Mouse (Mus musculus) kidney, postnatal 25 days (tissue): ENCODE measurements around the gene Zfp511.
A peak's percentile ranks its signal among the peaks of the same experiment; 100 is the strongest.

Experiments
- DNase-seq, 2 experiments: peaks; one replicate each; pipeline ENCODE4 v3.0.0; 2021; ENCODE audit warnings: mixed read lengths in 2 of 2

Gene Zfp511

DNA sequence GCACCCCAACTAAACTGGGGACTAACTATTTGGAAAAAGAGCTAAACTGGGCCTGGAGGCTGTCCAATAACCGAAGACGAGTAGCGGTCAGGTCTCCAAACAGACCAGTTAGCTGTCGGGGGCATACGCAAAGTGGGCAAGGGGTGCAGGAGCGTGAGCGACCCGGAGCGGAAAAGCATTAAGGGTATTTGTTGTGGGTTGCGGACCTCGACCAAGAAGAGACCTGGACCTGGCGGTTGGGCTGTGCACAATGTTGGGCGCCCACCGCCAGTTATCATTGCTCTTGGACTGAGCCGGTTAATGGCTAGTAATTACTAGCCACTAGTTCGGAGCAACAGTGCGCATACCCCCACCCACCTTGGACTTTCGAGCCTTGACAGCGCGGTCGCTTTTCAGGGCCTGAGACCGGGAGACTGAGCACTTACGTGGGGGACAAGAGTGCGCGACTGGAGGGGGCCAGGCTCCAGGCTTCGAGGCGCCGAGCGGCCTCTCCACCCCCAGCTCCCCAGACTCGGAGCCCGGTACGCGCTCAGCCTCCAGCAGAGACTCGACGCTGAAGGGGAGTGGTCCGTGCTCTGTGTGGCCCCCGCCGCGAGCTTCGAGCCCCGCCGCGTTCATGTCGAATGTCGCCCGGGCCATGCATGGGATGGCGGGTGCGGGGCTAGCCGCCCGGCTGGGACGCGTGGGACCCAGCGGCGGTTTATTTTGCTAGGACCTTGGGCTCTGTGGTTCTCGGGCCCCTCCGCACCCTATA is 12.3 kb downstream of the Zfp511 start, which contains the start of gene Msx3:
Gene Msx3, minus strand, starts transcription at position 729 of the 754 bp plus-strand sequence.
- DNase-seq, result no peak

DNA sequence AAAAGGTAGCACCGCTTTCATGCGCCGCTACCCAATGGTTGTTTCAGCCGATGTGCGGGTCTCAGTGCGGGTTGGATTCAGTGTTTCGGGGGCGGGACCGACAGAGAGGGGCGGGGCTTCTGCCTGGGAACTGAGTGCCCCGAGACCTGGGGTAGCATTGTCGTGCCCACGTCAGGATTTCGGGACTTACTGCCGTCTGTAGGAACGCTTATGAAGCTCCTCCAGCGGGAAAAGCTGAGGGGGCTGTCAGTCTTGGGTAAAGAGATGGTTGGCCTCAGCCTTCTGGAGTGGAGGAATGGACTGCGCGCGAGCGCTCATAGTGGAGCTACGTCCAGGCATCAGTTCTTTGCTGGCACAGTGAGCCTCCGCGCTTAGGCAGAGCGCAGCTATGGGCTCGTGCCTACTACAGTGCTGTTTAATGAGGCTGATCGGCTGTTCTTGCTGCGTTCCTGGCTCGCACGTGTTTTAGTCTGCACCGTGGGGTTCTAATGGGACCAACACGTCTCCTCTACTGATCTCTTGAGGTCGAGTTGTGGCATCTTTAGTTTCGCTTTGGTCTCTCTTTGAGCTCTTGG is 13.0 kb downstream of the Zfp511 start:
- peak; percentile 37 to 49 for DNase-seq

DNA sequence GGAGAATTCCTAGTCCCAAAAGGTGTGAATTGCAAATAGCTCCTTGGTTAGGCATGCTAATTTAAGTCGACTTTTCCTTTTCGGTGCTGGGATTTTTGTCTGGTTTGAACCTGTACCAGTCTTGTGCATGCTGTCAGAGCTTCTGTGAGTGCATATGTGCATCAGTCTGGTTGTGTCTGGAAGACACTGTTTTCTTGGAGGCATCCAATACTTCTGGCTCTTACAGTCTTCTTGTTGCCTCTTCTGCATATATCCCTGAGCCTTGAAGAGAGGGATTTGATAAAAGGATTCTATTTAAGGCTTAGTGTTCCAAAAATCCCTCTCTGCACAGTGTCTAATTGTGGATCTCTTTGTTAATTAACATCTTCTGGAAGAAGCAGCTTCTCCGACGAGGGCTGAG is 17.9 kb downstream of the Zfp511 start:
- no peak for DNase-seq

DNA sequence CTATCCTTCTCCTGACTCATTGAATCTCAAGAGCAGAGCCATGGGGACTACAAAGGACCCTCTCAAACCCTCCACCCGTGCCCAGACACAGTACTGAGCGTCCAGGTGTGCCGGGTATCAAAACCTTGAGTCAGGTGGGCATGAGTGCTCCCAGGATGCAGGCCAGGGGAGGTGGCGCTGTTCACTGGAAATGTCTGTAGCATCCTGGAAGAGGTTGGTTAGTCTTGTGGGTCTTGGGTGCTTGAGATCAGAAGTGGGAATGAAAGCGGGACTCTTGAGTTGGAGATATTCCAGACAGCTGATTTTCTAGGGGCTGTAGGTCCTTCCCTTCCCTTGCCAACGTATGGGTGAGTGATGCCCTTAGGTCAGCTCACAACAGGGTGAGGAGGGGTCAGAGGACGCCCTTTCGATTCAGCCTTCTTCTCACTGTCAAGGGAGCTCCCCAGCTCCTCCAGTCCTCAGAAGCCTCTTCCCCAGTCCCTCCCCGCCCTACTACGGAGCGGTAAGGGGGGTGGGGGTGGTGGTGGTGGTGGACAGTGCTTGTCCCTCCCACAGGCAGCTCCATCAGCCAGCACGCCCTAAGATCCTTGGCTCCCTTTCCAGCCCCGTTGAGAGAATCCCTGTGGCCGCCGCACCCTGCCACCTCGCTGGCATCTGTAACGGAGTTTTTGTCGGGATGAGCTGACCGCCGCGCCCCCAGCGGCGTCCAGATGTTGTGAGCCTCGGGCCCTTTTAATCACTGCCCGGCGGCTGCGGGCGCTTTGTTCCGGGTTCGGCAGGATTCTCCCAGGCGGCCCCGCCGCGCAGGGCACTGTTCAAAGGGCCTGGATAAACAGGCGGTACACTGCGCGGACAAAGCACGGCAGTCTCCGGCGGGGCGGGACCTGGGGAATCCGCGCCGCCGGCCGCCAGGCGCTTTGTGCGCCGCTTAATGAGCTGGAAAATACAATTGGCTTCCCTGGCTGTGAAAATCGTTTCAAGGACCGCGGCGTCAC is 21.5 kb downstream of the Zfp511 start:
- DNase-seq, result peak; percentile 54 to 62

DNA sequence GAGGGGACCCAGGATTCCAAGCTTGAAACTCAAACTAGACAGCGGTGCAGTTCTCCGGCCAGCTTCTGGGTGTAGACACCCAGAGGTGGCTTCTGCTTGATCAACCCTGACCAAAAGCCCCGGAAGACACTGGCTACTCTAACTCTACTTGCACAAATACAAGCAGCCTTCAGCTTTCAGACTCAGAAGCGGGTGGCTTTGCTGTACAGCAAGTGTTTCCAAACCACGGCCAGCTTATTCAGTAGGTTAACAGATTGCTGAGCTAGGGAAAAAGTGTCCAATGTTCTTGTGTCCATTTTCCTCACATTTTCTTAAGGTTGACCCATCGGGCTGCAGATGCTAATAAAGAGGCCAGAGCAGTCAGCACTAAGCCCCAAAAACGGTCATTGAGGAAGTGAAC is 22.3 kb downstream of the Zfp511 start:
- no peak for DNase-seq

DNA sequence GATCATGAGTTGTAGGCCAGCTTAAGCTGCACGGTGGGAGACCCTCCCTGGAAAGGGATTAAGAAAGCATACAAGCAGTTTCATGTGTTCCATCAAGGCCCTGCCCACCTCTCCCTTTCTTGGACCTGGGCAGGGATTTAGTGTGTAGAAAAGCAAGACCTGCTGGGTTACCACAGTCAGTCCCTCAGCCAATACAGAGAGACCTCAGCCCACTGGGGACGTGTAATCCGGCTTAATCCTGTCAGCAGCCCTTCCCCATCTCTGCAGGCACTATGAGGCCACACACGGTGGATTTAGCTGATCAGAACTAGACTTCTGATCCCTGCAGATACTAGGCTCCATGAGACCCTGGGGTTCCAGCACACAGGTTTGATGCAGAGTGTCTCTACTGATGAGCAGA is 23.4 kb downstream of the Zfp511 start:
- no peak for DNase-seq

DNA sequence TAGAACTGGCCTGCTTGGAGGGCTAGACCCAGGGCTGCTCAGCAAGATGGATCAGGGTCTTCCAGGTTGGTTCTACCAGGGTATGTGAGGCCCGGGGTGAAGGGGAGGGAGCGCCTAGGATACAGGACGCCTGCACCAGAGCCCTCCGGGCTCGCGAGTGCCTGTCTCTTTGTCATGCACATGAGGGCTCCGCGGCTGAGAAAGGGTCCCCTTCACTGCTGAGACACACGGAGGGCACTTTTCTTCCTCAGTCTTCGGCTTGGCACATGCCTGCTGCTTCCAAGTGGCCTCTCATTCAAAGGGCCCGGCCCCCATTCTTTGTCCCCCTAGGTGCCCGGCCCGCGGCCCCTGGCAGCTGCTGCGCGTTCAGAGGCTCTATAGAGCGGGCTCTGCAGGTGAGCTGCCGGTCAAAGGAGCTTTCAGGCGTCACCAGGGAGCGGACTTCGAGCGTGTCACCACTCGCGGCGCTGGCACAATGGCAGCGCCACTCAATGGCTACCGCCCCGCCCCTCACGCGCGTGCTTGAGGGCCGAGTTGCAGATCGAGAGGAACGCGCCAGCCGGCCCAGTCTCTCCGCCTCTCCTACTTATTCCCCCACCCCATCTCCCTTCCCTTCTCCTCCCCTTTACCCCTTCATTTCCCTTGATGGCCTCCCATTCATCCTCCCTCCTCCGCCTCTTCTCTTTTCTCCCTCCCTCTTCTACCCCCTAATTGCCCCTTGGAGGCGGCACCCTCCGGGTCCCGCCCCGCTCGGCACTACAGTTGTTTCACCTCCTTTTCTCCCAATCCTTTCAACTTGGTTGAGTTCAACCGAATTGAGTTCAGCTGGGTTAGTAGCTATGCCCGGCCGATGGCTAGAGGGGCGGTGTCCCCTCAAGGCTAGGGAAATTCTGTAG is 25.0 kb downstream of the Zfp511 start:
- DNase-seq, result peak; percentile 19 to 61

DNA sequence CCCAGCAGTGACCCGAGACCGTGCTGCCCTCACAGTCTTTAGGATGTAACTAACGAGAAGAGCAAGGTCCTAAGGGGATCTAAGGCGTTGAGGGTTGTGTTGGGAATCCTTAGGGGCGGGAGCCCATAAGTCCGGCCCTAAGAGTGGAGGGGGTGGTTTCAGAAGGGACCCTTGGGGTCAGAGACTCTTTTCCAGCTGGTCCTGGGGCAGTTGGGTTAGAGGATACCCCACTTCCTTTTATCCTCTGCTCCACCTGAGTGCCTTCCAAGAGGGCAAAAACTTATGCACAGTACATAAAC is 25.6 kb downstream of the Zfp511 start:
- no peak for DNase-seq

DNA sequence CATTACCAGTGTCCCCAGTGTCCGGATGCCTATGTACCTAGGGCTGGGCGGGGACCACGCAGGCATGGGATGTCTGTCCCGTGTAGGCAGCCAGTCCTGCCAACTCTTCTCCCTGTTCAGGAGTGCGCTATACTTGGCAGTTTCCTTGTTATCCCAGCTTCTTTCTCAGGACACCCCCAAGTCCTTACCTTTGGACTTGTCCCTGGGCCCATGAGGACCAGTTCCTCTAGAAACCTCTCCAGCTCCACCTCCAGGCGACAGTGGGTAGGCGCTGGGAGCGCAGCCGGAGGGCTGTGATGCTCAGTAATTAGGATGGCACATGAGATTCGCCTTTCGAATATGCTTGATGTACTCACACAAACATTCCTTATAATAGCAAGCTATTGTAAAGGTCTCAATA is 26.1 kb downstream of the Zfp511 start:
- DNase-seq, result peak; percentile 39 to 59

DNA sequence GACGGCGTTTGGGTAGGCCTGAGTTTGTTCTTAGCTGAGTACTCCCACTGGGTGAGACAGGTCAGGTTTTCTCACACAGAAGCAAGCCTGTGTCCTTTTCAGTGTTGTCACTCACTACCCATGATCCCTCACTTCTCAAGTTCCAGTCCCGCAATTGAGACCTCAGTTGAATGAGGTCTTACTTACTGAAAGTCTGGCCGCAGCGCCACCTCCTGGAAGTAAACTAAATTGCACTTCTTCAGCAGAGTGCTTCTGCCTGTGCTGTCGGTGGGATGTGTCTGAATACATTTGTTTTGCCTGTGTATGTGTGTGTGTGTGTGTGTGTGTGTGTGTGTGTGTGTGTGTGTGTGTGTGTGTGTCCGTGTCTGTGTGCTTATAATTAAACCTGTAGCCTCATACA is 26.9 kb downstream of the Zfp511 start:
- peak; percentile 63 to 84 for DNase-seq

DNA sequence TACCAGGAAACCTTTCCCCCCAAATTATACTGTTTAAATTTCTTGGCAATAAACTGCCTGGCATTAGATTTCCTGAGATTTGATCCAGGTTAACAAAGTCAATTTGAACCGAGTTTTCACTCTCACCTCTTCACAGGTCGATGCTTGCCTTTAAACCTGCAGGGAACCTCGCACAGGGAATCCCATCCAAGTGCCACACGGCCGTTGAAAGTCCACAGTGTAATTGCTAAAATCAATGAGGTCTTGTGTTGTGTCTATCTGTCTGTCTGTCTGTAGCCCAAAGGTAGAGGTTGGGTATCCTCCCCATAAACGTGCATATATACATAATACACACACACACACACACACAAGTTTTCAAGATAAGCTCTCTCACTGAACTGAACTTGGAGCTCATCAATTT is 31.2 kb downstream of the Zfp511 start:
- DNase-seq, result no peak

DNA sequence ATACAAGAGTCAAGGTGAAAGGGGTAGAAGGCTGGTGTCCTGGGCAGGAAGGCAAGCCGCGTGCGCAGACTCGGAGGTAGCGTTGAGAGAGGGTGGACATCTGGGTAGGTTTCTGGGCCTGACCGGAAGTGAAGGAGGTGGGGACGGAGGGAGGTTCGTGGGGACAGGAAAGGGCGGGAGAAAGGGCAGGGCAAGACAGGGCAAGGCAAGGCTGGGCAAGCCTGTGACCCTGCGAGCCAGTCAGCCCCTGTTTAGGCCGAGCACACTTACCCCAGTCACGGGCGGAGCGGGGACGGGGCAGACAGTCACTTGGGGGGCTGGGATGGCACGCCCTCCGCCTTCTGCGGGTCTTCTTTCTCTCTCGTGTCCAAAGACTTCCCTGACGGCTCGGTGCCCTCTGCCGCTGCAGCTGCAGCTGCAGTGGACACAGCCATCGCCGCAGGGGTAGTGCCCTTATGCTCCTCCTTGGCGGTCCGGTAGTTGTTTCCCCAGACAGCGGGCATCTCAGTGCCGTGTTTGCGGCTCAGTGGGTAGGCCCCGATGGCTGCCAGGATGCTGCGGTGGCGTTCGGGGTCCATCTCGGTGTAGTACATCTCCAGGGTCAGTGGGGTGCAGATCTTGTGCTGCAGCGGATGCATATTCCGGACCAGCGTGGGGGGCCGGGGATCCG is 34.0 kb downstream of the Zfp511 start:
- DNase-seq, result peak in 1 of 2 experiments; percentile 48

DNA sequence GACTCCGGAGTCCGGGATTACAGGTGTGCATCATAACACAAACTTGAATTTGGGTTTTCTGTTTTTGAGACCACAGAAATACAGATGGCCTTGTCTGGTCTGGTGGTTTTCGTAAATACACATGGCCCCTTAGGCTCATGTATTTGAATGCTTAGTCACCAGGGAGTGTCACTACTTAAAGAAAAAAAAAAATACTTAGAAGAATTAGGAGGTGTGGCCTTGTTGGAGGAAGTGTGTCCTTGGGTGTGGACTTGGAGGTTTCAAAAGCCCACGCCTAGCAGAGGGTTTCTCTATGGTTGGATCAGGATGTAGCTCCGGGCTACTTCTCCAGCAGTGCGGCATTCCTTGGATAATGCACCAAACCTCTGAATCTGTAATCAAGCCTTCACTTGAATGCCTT is 41.5 kb downstream of the Zfp511 start:
- no peak for DNase-seq

DNA sequence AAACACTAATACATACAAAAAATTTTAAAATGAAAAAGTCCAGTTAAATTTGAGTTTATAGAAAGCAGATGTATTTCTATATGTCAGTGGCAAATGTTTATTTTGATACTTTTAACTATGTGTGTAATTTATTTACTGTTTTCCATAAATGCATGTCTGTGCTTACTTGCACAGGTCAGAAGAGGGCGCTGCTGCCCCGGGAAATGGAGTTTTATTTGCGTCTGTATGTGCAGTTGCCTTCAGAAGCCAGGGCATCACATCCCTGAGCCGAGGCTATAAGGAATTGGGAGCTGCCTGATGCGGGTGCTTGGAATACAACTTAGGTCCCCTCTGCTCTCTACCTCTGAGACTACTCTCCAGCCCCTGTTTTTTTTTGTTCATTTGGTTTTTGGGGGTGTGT is 42.5 kb downstream of the Zfp511 start:
- DNase-seq, result peak; percentile 77 to 79

DNA sequence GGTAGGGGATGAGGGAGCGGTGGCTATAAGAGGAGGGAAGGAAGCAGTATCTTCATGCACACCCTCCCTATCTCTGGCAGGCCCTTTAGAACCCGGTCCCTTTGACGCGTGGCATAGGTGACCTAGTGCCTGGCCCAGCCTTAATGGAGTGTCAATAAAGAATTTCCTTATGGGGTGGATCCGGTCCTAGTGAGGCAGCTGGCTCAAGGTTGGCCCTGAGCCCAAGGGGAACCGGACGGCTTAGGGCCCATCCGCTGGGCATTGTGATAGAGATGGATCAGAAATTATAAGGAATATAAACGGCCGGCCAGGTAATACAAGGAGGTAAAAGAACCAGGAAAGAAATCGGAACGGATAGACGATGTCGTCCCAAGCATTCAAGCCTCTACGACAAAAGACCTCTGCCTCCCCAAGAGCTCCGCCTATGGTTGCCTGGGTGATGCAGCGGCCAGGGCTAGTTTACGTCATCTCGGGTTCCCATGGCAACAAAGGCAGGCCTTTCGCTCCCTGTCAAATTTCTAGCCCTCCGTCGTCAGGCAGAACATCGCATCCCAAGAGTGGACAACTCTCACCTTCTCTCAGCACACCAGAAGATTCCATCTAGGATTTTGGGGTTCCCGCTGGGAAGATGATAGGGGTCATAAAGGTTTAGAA is 44.4 kb downstream of the Zfp511 start:
- DNase-seq, result peak; percentile 75 to 84

DNA sequence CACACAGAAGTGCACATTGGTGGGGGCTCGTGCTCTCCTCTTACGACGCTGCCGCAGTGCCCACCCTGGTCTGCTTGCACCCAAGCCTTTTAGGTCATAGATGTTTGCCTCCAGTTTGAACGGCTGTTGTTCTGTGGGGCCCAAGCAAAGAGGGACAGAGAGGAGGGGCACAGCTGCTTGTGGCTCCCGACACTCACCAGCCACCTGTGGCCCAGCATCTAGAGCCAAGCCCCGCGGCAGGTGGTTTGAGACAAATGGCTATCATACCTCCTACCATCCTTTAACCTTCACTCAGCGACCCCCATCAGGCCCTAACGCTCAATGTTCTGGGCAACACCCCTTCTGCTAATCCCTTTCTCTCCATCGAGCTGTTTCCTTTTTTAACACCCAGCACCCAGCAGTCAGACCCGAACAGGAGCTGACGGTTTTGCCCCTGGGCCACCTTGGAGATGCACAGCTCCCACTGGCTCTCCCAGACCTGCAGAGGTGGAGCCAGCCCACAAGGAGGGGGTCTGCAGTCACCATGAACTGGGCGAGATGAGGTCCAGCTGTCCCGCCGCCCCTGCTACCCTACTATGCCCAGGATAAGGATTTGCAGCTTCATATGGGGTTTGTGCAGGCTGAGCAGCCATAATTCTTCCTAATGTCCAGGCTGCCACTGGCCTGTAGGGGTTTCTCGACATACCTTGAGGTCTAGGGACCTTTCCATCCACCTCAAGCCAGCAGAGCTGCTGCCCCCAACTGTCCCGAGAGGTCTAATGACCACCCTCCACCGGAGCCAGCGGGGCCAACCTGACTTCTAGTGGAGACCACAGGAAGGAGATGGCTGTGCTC is 45.4 kb downstream of the Zfp511 start:
- DNase-seq, result peak in 1 of 2 experiments; percentile 31

DNA sequence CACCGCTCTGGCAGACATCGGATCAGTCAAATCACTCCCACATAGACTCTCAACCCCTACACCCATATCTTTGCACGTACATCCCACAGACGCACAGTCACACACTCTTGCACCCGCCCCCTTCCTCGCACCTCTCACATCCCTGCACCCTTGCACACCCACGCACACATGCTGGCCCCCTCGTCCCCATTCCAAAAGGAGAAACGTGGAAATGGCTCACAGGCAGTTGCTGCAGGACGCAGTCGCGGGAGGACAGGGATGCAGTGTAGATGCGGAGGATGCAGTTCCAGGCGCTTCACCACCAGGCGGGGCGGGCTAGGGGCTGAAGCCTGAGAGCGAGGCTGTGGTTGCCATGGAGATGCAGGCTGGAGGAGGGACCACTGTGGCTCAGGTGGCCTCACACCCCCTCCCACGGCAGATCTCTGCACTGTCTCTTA is 46.1 kb downstream of the Zfp511 start, which contains the start of gene Caly:
Gene Caly, minus strand, starts transcription at position 307 of the 437 bp plus-strand sequence.
- no peak for DNase-seq
